Mouse (Mus musculus) kidney, adult 2 months (tissue): ENCODE measurements around the gene Rpl27a.

Source experiments
- CTCF ChIP-seq: fragments of 200-500 bp; conservative IDR thresholded peaks from 2 replicates; pipeline ENCODE4 v1.5.1; 2011; ENCODE audit warnings: low read depth, mild to moderate bottlenecking, control low read depth, low read length, moderate library complexity, mixed read lengths; ENCODE audit not compliant: insufficient read depth, insufficient read length
- POLR2A ChIP-seq: fragments of 200-500 bp; IDR thresholded peaks from one replicate; pipeline ENCODE4 v1.6.1; 2011; ENCODE audit warnings: low read depth, low read length, control low read depth

DNA sequence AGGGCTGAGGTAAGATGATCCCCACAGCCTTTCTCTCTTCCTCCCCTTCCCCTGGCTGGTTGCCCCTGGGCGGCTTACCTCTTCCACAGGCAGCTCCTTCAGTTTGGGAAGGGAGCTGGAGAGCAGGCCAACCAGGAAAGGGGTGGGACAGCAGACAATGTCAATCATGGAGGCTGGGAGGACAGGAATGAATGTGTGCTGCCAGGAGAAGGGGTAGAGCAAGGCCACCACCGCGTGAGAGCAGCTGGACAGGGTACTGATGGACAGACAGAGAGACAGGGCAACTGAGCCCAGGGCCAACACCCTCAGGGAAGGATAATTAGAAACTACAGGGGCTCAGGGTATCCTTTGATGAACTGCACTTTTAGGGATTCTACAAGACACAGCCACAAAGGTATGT lies 8.6 kb downstream of the Rpl27a start:
- TF ChIP-seq CTCF (no peak), POLR2A (no peak)
